In genomic region chr4:108300266-108300665, GRCm38 (mm10) we compare ENCODE assay signal across 8 mouse cellular contexts. TPM values are rescaled to one million over a fixed set of nuclear protein-coding genes. Genes with fewer than 3 reads are reported as not detected.
DNase-seq lines count a peak whose midpoint lies in the region; ATAC-seq and TF ChIP-seq lines count a peak whose summit lies in the region.

No protein-coding gene starts in this region.

- ATAC-seq in neural tube, embryonic 11.5 days (ENCODE audit: insufficient read depth, low FRiP score, low TSS enrichment), result no peak
- no peak for ATAC-seq in liver, embryonic 14.5 days (ENCODE audit: insufficient read depth)

- no peak for TF ChIP-seq CTCF in cerebellum, adult 2 months (IDR thresholded peaks at IDR 0.05; ENCODE audit: borderline replicate concordance, insufficient read depth, low read depth, low read length)
- no peak for TF ChIP-seq CTCF in liver, embryonic 14.5 days (IDR thresholded peaks at IDR 0.05; ENCODE audit: low read depth)

- no peaks in the 10 kb centered on the region for H3K36me3 ChIP-seq in neural tube, embryonic 11.5 days (ENCODE audit: control insufficient read depth, insufficient read depth, low read length)
- no peaks in the 10 kb centered on the region for H3K36me3 ChIP-seq in liver, embryonic 14.5 days (replicated peaks; ENCODE audit: control insufficient read depth, insufficient read depth, low read depth)

- H3K9ac ChIP-seq in neural tube, embryonic 11.5 days (ENCODE audit: low read length), result peak overlapping the region; percentile 72
- peak overlapping the region; percentile 57 for H3K9ac ChIP-seq in liver, embryonic 14.5 days (replicated peaks)

- H3K27me3 ChIP-seq in cerebellum, adult 2 months (ENCODE audit: control insufficient read depth, insufficient read depth, low read length), result no peaks in the 10 kb centered on the region
- no peaks in the 10 kb centered on the region for H3K27me3 ChIP-seq in neural tube, embryonic 11.5 days (ENCODE audit: control insufficient read depth, insufficient read depth, low read length)
- H3K27me3 ChIP-seq in liver, embryonic 14.5 days (ENCODE audit: control insufficient read depth, insufficient read depth, low read length), result no peaks in the 10 kb centered on the region

- H3K9me3 ChIP-seq in neural tube, embryonic 11.5 days (ENCODE audit: control insufficient read depth, low read length), result peaks cover under 1% of the 10 kb centered on the region; the same call in 1 of the 2 replicates
- H3K9me3 ChIP-seq in liver, embryonic 14.5 days (ENCODE audit: control insufficient read depth, low read length), result no peaks in the 10 kb centered on the region

- DNase-seq in cerebellum, adult 2 months, result no peak
- DNase-seq in cerebellum, postnatal 14 days, result no peak
- DNase-seq in neural tube, embryonic 11.5 days (ENCODE audit: low spot score), result peak; percentile 41
- DNase-seq in neural tube, embryonic 10.5 days (ENCODE audit: extremely low spot score, low spot score), result no peak
- DNase-seq in heart, postnatal 4 days, result peak; percentile 20
- no peak for DNase-seq in liver, embryonic 14.5 days (ENCODE audit: low read depth in 3 of 3, low spot score in 3 of 3)
- DNase-seq in testis, postnatal 10 days (ENCODE audit: low spot score), result peak; percentile 46
- DNase-seq in spleen, postnatal 10 days (ENCODE audit: low spot score in 2 of 2), result no peak

- H3K4me1 ChIP-seq in cerebellum, adult 2 months (ENCODE audit: control insufficient read depth, insufficient read depth, low read length), result peaks cover 9% of the 10 kb centered on the region; the same call in 1 of the 2 replicates
- H3K4me1 ChIP-seq in neural tube, embryonic 11.5 days (ENCODE audit: control insufficient read depth, insufficient read depth, low read length), result peaks cover 8% of the 10 kb centered on the region
- peaks cover 0 to 17% of the 10 kb centered on the region in 2 experiments for H3K4me1 ChIP-seq in liver, embryonic 14.5 days (replicated peaks; ENCODE audit: control insufficient read depth in 2 of 2, insufficient read depth in 2 of 2, low read length in 1 of 2)

- no peak for TF ChIP-seq EP300 in liver, embryonic 14.5 days (IDR thresholded peaks at IDR 0.05; ENCODE audit: low read depth)

- peak overlapping the region; percentile 93 for H3K4me3 ChIP-seq in cerebellum, adult 2 months (replicated peaks; ENCODE audit: insufficient read depth, low read depth, low read length)
- H3K4me3 ChIP-seq in neural tube, embryonic 11.5 days (ENCODE audit: low read depth, low read length), result peak overlapping the region; percentile 58
- peak overlapping the region; percentile 60 to 91 for H3K4me3 ChIP-seq in liver, embryonic 14.5 days (ENCODE audit: insufficient read depth in 1 of 2, low read depth in 2 of 2, low read length in 2 of 2)

- peak overlapping the region; percentile 64 for H3K4me2 ChIP-seq in neural tube, embryonic 11.5 days (ENCODE audit: low read depth)
- peak overlapping the region; percentile 73 for H3K4me2 ChIP-seq in liver, embryonic 14.5 days (ENCODE audit: low read depth)

- WGBS in cerebellum, adult 2 months, result 1% methylated on average over 14 of the region's 14 CpGs
- under 1% methylated on average over 14 of the region's 14 CpGs for WGBS in neural tube, embryonic 11.5 days
- under 1% methylated on average over 14 of the region's 14 CpGs for WGBS in liver, embryonic 14.5 days (ENCODE audit: insufficient replicate concordance)

- no peak for TF ChIP-seq POLR2A in cerebellum, adult 2 months (IDR thresholded peaks at IDR 0.05; ENCODE audit: borderline replicate concordance, insufficient read depth, low read length)

- peak overlapping the region; percentile 30 for H3K27ac ChIP-seq in cerebellum, adult 2 months (ENCODE audit: insufficient read depth, low read length)
- peak overlapping the region; percentile 68 for H3K27ac ChIP-seq in neural tube, embryonic 11.5 days (ENCODE audit: low read depth, low read length)
- no peak overlapping the region for H3K27ac ChIP-seq in liver, embryonic 14.5 days

RNA-seq across cellular contexts. Expression of gene Zyg11b, which starts 0.6 kb away (rescaled TPM):
- polyA plus RNA-seq in cerebellum, adult 2 months (2012; rRNA removed), result 39.1 and 39.4 TPM in 2 replicates
- polyA plus RNA-seq in neural tube, embryonic 11.5 days (2014; fragmentation: Nextera tagmentation; extraction: Ambion mirVana), result 21.5 and 24.0 TPM in 2 replicates
- 10 to 100 TPM; 30.9 to 31.4 TPM for total RNA-seq in heart, postnatal 4 days (2021)
- polyA plus RNA-seq in liver, embryonic 14.5 days (2012; rRNA removed), result 1.6 and 2.2 TPM in 2 replicates
- polyA plus RNA-seq in liver, embryonic 14.5 days (2014; fragmentation: Nextera tagmentation; extraction: Ambion mirVana), result 2.3 and 3.2 TPM in 2 replicates

RNA-seq across cellular contexts. Expression of gene Coa7, which starts 27.7 kb away (rescaled TPM):
- polyA plus RNA-seq in cerebellum, adult 2 months (2012; rRNA removed), result 15.9 and 16.8 TPM in 2 replicates
- polyA plus RNA-seq in neural tube, embryonic 11.5 days (2014; fragmentation: Nextera tagmentation; extraction: Ambion mirVana), result 48.5 and 55.3 TPM in 2 replicates
- 10 to 100 TPM; 41.1 to 46.8 TPM for total RNA-seq in heart, postnatal 4 days (2021)
- polyA plus RNA-seq in liver, embryonic 14.5 days (2012; rRNA removed), result 9.3 and 11.0 TPM in 2 replicates
- 26.4 and 29.1 TPM in 2 replicates for polyA plus RNA-seq in liver, embryonic 14.5 days (2014; fragmentation: Nextera tagmentation; extraction: Ambion mirVana)

Comparison
In these comparisons a context has a peak if more than half of its experiments do, and no peak if none do; other contexts are left out.
1. DNase-seq: peak in neural tube, embryonic 11.5 days (single experiment), heart, postnatal 4 days (single experiment) and testis, postnatal 10 days (single experiment); none in cerebellum, adult 2 months (0 of 2), cerebellum, postnatal 14 days (0 of 2), neural tube, embryonic 10.5 days (single experiment), liver, embryonic 14.5 days (0 of 3) and spleen, postnatal 10 days (0 of 2).
2. Peak in every context shown above with its lines, with median percentiles within 50 percentile points of each other: H3K4me3 ChIP-seq.